Mouse (Mus musculus) C2C12 (cell line): ENCODE results near the gene Ankrd12.

Experiments
- CEBPB ChIP-seq: IDR thresholded peaks from one replicate; pipeline ENCODE4 v1.6.1; 2011; ENCODE audit warnings: low read depth, mild to moderate bottlenecking, control low read depth, moderate library complexity
- CTCF ChIP-seq: IDR thresholded peaks from one replicate; pipeline ENCODE4 v1.5.1; 2011; ENCODE audit not compliant: control insufficient read depth, insufficient read depth, insufficient read length
- FOSL1 ChIP-seq: IDR thresholded peaks from one replicate; pipeline ENCODE4 v1.8.0; 2011; ENCODE audit warnings: mild to moderate bottlenecking, low read length; ENCODE audit not compliant: poor library complexity, insufficient read depth, severe bottlenecking
- MAX ChIP-seq: IDR thresholded peaks from one replicate; pipeline ENCODE4 v1.6.1; 2011; ENCODE audit warnings: mild to moderate bottlenecking, control low read depth
- MYOD1 ChIP-seq: IDR thresholded peaks from one replicate; pipeline ENCODE4 v1.6.1; 2011; ENCODE audit warnings: low read depth; ENCODE audit not compliant: control insufficient read depth, insufficient read length
- MYOG ChIP-seq: IDR thresholded peaks from one replicate; pipeline ENCODE4 v1.6.1; 2011; ENCODE audit not compliant: control insufficient read depth, insufficient read length; ENCODE audit errors: extremely low read depth
- USF1 ChIP-seq: IDR thresholded peaks from one replicate; pipeline ENCODE4 v1.6.1; 2011; ENCODE audit warnings: low read depth, mild to moderate bottlenecking, control low read depth, moderate library complexity

DNA sequence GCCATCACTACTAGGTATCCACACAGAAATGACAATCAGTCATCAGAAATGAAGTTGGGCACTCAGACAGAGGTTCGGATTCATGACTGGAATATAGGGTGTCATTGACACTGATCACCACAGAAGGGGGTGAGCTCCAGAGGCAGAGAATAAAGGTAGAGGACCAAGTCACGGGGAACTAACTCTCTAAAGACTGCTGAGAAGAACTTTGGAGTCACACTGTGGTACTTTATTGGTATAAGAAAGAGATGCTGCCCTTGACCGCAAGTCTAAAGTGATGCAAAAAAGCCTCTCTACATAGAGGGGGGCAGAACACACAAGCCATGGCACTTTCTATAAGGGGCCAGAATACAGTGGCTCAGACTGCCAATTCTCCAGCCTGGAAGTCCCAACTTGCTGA lies 120.7 kb downstream of the Ankrd12 start:
- TF ChIP-seq MAX, result no peak
- no peak for TF ChIP-seq USF1
- no peak for TF ChIP-seq MYOG
- no peak for TF ChIP-seq CTCF
- no peak for TF ChIP-seq CEBPB
- TF ChIP-seq FOSL1, result no peak
- TF ChIP-seq MYOD1, result no peak
